Mouse (Mus musculus) G1E (cell line): ENCODE measurements around the gene Nfkbia.

Experiments
- CTCF ChIP-seq: IDR thresholded peaks from 2 replicates; pipeline ENCODE4 v1.5.1; 2012; ENCODE audit warnings: low read depth, low read length, inconsistent platforms, mixed read lengths
- GATA2 ChIP-seq: IDR thresholded peaks from 2 replicates; pipeline ENCODE4 v1.6.1; 2012; ENCODE audit warnings: low read depth, low read length, inconsistent platforms, borderline replicate concordance

DNA sequence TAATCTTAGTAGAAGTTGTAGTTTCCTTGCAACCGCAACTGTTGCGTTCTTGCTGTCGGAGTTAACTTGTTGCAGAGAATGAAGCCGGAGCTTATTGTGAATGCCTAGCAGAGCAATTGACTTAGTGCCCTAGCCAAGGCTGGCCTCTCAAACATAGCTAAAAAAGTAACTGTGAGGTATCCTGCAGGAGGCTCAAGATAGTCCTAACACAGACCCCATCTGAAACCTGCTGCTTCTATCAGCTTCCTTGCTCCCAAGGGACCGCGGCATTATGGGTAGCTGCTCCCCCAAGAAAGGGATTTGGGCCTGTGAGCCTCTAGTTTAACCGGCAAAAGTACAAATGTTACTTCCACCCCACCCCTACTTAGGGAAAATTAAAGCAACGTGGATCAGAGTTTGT lies 934 bp upstream of the Nfkbia start:
- TF ChIP-seq CTCF (no peak), GATA2 (no peak)
